Mouse (Mus musculus) R1 (cell line): ENCODE results near the gene Col26a1.

Experiments used
- DNase-seq: peaks from one replicate; pipeline ENCODE4 v3.0.0-alpha.2; 2018; ENCODE audit warnings: low read depth, low spot score

Gene Col26a1

GRCm38 (mm10) chr5:136882788-136883439, at the start of gene Col26a1:
TSS of gene Col26a1 (minus strand) at chr5:136883209.
- DNase-seq = no peak

GRCm38 (mm10) chr5:136931896-136932295, 48.9 kb upstream of the Col26a1 start:
- DNase-seq = no peak

GRCm38 (mm10) chr5:136929073-136929472, 46.1 kb upstream of the Col26a1 start:
- peak; percentile 83 for DNase-seq

- no peak for DNase-seq
These were observed 40.9 kb upstream of the Col26a1 start for GRCm38 (mm10) chr5:136923751-136924478.

- DNase-seq = no peak
These were observed 39.8 kb upstream of the Col26a1 start for GRCm38 (mm10) chr5:136922830-136923229.

GRCm38 (mm10) chr5:136919546-136920301, 36.7 kb upstream of the Col26a1 start:
- DNase-seq = peak; percentile 44

GRCm38 (mm10) chr5:136918655-136919472, 35.9 kb upstream of the Col26a1 start:
- peak; percentile 92 for DNase-seq

- no peak for DNase-seq
These were observed 34.7 kb upstream of the Col26a1 start for GRCm38 (mm10) chr5:136917613-136918242.

GRCm38 (mm10) chr5:136914183-136914582, 31.2 kb upstream of the Col26a1 start:
- DNase-seq = no peak

- peak; percentile 93 for DNase-seq
These were observed 25.2 kb upstream of the Col26a1 start, which contains the start of gene Ift22 for GRCm38 (mm10) chr5:136907991-136908857. TSS of gene Ift22 (plus strand) at chr5:136908150.

- DNase-seq = no peak
These were observed 24.6 kb upstream of the Col26a1 start for GRCm38 (mm10) chr5:136907587-136907986.

GRCm38 (mm10) chr5:136905630-136906029, 22.6 kb upstream of the Col26a1 start:
- DNase-seq = peak; percentile 76

- DNase-seq = peak; percentile 70
These were observed 21.6 kb upstream of the Col26a1 start for GRCm38 (mm10) chr5:136904621-136905020.

GRCm38 (mm10) chr5:136895529-136895963, 12.5 kb upstream of the Col26a1 start:
- DNase-seq = peak; percentile 75

- no peak for DNase-seq
These were observed 12.0 kb upstream of the Col26a1 start for GRCm38 (mm10) chr5:136894840-136895528.

GRCm38 (mm10) chr5:136888539-136889355, 5.7 kb upstream of the Col26a1 start:
- no peak for DNase-seq

- DNase-seq = peak; percentile 39
These were observed 3.9 kb upstream of the Col26a1 start for GRCm38 (mm10) chr5:136886957-136887356.

GRCm38 (mm10) chr5:136882055-136882787, 788 bp downstream of the Col26a1 start:
- no peak for DNase-seq
